Mouse (Mus musculus) adipocyte (in vitro differentiated cells): ENCODE results near the gene Arhgap45.
A peak's percentile ranks its signal among the peaks of the same experiment; 100 is the strongest.

ENCODE experiments used
- DNase-seq: peaks from one replicate; pipeline ENCODE4 v3.0.0-alpha.2; 2016; ENCODE audit warnings: low spot score

Arhgap45 gene

DNA sequence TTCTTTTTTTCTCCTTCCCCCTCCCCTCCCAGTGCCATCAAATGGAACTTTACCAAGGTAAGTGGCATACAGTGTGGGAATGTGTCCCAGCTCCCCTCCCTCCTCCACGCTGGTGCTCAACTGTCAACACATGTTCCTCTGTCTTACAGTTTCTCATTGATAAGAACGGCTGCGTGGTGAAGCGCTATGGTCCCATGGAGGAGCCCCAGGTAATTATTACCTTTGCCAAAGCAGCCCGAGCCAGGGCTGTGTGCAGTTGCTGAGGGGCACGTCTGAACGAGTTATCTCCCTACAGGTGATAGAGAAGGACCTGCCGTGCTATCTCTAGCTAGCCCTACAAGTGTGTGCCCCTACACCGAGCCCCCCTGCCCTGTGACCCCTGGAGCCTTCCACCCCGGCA is 39.4 kb downstream of the Arhgap45 start:
- no peak for DNase-seq

DNA sequence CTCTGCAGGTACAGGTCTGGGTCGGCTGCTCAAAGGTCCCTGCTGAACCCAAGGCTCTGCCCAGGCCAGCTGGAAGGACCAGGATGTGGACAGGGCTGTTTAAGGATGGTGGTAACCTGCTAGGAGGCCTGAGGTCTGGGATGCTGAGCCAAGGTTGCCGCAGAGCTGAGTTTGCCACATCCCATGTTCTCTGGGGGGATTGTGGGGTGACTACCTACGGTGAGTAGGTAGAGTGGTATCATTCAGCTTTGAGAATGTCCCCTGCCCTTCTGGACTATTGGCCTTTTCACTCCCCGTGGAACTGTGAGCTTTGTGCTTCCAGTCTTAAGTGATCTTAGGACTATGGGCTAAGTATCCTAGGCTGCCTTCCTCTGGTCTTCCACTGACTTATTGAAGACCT is 40.1 kb downstream of the Arhgap45 start:
- DNase-seq = no peak

DNA sequence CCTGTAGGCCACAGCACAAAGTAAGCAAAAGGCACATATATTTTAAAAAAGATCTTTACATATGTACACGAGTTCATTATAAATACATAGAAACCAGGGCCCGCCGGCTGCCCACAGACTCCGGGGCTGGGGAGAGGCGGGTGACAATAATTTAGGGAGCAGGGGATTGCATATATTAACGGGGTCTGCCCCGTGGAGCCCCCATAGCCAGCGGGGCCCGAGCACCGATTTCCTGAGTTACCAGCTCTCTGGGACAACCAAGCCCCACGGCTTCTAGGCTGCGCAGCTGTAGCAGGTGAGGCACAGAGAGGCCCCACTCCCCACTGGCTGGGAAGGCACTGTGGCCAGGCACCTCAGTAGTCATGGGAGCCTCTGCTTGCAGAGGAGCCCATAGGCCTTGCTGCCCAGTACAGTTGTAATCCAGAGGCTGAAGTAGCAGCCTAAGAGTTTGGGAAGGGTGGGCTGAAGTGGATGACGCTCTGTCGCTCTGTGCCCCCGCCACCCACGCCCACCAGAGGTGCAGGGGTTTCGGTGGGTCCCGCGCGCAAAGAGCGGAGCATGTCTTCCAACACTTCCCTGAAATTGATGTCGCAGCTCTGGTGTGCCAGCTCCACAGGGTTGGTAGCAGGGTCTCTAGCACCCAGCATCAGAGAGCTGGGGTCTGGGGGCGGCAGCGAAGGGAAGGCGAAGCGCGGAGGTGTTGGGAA is 40.7 kb downstream of the Arhgap45 start:
- no peak for DNase-seq

DNA sequence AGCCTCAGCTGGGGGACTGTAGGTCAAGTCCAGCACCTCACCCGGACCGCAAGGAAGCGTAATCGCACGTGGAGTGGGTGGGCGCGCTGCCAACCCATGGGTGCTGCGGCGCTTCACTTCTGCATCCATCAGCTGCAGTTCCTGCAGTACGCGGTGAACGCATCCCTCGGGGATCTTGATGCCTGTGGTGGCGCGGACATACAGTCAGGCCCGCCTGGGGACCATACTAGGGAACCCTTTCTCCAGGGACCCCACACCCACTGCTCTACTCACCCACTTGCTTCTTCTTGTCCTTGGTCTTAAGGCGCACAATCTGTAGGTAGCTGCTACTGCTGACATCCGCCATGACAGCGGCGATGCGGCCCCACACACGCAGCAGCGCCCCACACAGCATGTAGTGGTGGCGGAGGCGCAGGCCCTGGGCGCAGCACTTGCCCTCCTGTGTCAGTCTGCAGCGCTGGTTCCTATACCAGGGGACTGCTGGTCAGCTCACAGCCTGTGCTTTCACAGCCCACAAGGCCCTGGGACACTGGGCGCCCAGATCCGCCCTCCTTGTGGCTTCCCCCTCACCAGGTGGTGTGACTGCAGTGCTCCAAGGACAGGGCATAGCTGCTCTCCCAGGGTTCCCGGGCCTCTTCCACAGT is 41.4 kb downstream of the Arhgap45 start:
- DNase-seq = no peak

DNA sequence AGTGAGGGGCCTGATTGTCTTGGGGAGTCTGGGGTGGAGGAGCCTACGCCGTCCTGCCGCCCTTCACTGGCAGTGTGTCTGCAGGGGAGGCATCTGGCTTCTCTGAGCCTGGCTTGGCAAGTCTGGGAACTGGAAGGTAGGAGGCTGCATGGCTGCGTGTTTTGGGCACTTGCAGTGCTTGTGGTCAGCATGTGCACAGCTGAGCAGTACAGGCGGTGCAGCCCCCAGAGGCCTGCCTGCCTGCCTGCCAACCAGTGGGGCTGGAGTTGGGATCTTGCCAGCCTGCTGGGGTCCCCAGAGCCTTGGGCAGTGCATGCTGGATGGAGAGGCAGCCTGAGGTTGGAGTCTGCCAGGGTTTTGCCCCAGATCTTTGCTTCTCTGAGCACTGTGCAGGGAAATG is 46.7 kb downstream of the Arhgap45 start:
- no peak for DNase-seq

DNA sequence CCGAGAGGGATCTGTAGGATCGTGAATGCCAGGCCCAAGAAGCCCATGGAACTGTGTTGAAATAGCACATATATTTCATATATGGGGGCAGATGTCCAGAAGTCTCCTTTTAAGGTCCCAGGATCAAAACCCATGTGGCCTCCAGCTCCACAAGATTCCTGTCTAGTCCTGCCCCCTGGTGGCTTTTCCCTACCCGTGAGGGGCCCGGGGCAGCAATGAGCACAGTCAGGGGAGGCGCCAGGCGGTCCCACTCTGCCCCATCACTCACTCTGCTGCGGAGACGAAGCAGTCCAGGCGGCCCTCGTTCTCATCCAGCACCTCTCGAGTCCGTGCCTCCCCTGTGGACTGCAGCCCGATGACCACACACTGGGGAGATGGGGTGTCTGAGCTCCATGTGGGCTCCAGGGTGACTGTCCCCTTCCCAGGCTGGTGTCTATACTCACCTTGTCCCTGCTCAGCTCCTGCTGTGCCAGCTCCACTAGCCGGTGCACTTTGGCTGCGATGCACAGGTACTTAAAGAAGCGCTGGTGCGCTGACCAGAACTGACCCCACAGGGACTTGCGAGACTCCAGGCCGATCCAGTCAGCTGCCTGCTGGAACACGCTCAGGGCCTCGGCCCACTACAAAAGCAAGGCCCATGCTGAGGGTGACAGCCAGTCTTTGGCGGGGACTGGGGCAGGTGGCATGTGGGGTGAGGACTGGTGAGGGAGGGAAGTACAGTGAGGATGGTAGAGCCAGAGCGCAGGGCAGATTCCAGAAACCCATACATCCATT is 47.6 kb downstream of the Arhgap45 start:
- no peak for DNase-seq

DNA sequence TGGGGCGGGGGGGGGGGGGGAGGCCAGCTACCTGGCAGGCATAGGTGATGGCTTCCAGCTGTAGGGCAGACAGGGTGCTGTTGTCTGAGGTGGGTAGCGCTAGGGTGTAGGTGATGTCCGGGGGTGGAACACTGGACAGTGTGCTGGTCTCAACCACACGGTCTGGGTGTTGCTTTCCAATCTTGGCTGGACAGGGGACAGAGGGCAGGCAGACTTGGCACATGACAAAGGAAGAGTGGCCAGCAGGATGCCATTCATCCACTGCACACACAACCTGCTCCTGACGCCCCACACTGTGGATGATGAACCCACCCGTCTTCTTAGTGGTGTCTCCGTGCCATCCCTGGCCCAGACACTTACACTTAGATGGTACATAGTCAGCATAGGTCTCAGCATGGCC is 52.8 kb downstream of the Arhgap45 start:
- no peak for DNase-seq

DNA sequence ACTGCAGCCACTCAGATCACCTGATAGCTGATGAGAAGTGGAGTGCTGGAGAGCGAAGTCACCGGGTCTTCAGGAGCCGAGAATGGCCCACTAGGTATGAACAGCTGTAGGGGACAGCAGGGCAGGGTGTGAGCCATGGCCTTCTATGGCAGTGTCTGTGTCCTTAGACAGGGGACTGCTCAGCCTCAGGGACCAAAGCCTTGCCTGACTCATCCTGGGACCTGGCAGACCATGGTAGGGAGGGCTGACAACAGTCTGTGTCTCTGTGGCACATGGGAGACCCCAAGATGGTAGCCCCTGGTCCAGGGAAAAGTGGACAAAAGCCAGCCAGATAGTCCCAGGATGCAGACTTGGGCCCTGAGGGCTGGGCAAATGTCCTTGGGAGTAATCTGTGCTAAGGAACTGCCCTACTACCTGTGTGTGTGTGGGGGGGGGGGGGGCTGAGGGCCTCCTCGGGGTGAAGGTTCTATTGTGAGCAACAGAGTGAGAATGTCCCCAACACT is 53.5 kb downstream of the Arhgap45 start:
- DNase-seq = no peak

DNA sequence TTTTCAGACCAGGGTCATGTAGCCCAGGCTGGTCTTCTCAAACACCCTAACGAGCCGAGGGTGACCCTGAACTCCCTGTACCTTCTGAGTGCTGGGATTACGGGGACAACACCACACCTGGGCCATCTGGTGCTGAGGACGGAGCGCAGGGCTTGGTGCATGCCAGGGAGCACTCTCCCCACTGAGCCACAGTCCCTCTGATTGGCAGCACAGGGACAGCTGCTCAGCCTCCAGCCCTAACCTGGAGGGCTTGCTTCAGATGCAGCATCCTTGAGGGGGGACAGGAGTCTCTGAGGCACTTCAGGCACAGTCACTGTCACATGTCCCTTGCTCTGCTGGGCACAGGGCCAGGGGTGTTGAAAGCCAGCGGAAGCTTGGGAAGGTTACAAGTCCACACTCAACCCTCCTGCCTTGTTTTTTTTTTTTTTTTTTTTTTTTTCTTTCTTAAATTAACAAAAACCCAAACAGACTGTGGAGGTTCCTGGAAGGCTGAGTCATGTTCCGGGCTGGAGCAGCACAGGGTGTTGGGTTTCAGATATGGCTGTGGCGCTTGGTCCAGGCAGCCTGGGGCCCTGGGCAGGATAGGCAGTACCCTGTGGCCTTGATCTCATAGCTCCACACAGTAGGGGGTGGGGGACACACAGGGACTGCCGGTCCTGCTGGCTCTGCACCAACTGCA is 54.5 kb downstream of the Arhgap45 start:
- peak; percentile 92 for DNase-seq

DNA sequence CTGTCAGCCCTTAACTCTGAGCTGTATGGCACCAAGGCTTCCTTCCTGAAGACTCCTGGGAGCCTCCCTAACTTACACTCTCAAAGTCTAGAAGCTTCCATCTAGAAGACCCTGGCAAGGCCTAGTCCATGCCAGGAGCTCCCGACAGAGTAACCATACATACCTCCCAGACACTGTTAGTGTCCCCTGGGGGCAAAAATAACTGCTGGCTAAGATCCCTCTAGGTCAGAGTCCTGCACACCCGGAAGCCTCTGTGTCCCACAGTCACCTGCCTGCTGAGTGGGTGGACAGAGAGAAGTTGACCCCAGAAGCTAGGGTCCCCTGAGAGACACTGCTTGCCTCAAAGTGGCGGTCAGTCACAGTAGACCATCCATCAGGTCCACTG is 55.1 kb downstream of the Arhgap45 start:
- no peak for DNase-seq

DNA sequence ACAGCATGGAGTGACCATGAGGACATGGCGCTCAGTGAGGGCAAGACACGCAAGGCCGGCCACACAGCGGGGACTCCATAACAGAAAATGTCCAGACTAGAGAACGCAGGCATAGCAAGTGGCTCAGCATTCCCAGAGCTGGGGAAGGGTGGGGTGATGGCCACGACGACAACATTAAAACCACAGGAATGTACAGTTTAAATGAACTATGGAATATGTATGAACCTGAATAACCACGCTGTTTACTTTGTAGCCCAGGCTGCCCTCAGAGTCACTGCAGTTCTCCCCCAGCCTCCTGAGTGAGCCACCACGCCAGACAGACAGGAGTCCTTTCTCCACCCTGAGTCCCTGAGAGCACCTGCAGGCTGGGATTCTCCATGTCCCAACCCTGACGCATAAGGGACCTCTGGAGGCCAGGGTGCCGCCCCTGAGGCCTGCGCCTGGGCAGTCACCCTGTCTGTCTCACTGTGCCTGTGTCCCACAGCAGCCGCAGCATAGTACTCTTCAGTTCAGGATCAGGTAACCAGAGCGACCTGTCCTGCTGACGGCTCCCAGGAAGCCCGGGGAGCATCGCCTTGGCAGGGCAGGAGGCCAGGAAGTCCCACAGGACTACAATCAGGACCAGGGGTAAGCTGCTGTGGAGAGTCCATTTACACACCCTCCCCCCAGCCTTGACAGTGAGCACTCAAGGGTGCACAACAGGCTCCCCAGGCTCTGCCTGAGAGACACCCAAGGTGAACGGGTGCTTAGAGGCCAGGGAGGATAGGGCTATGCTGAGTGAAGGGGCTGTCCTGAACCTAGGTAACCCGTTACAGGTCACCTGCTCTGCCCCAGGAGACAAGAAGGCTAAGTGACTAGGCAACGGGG is 56.4 kb downstream of the Arhgap45 start:
- no peak for DNase-seq

DNA sequence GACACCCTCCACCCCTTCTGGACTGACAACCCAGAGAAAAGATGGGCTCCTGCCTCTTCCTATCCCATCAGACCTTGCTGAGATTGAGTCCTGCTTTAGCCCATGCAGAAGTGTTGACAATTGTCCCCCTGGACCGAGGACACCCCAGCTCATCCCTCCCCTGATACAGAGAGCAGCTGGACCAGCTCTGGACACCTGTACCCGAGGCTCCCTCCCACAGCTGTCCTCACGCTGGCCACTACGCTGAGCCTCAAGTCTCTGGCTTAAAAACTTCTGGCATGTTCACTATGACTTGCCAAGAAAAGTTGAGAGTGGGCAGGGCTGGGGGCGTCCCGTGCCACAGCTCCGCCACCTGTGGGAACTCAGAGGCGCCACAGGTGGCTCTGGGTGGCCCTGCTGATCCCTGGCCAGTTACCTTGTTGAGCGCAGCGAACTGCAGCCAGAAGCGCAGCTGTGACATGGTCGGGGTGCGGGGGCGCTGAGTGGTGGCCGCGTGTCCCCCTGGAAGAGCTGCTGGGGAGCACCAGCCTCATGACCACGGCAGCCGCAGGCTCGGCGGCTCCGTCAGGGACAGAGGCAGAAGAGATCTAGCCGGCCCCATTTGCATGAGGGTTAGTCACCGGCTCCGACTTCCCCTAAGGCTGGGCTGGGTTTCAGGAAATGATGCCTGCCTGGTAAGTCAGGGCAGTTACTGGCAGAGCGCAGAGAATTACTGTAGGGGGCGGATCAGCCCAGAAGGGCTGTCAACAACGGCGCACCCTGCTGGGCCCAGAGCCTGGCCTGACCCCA is 58.6 kb downstream of the Arhgap45 start:
- DNase-seq = peak; percentile 88

DNA sequence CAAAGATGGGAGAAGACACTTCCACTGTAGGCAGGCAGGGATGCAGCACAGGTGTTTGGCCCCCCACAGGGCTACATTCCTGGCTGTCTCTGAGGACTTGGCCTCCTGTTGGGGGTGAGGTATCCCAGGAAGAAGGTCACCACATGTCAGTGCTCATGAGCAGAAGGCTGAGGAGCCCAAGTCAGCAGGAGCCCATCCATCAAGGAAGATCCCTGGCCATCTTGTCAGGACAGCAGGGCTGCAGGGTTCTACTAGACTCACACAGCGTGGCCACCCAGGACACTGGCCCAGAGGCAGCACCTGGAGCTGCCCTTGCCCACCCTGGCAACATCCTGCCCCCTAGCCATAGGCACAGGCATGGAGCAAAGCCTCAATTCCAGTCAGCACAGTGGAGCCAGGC is 59.5 kb downstream of the Arhgap45 start:
- DNase-seq = no peak

DNA sequence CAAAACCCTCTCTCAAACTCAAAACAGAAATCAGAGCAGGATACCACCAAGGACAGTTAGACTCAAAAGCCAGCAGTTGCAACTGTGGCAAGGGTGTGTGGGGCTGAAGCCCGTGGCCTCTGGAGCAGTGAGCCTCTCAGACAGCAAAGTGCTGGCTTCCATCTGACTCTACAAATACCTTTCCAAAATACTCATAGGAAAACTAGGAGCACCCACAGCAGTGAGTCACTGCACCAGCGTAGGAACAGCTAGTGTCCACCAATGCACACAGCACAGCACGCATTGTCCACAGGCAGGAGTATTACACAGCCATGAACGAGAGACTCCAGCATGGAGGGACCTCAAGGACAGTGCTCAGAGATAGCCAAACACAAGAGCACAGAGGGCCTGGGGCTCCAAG is 59.9 kb downstream of the Arhgap45 start:
- no peak for DNase-seq

DNA sequence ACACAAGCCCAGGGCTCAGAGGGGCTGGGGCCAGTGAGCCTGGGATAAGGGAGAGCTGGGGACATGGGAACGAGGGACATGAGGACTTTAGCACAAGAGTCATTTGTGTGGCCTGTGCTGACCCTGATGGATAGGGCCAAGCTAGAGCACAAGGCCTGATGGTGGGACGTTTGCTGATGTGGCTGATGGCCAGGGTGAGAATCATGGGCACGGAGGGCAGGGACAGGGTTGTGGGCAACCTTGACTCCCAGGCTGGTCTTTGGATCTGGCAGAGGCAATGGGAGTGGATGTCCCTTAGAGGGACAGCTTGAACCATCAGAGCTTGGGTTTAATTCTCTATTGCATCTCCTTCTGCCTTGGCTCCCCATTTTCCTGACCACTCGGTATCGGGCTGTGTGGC is 60.9 kb downstream of the Arhgap45 start:
- DNase-seq = no peak

DNA sequence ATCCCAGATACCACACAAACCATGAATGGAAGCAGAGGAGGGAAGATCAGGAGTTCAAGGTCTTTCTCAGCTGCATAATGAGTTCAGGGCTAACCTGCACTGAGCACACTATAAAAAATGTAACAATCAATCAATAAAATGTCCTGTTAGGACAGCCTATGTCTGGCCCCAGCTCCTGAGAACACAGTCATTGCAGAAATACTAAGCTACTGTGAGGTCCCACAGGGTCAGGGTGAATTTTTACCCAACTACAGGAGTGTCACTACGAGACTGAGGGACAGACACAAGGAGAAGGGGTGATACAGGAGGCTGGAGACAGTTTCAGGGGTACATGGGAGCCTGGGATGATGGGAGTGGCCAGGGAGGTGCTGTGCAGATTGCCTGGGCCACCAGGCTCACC is 61.9 kb downstream of the Arhgap45 start:
- no peak for DNase-seq

DNA sequence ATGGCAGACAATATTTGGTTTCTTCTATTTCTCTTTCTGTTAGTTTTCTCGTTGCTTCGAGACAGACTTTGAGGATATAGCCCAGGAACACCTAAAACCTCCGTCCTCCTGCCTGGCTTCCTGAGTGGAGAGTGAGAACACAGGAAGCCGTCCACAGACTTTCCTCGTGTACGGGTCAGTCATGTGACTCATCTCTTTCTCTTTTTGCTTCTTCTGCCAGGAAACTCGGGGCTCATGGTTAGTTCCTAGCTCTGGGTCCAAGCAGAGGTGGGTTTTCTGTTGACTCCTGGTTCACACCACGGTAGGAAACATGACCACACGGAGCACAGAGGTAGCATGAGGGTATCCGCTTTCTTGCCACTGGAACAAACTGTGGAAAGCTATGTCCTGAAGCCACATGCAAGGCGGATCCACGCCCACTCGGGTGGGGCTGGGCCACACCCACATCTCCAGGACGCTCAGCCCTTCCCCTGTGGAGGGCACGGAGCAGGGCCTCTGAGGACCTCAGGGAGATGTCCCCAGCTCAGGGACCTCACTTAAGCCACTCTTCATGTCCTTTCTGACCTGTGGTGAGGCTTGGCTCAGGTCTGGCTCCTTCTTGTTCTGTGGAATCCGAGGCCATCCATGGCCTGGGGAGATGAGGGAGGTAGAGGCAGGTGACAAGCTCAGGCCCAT is 64.1 kb downstream of the Arhgap45 start:
- DNase-seq = no peak
